Mouse (Mus musculus) G1E (cell line): Measurements from ENCODE around the gene Tkfc. TPM values are rescaled to one million over a fixed set of nuclear protein-coding genes. Genes with fewer than 3 reads are reported as not detected.

Experiments
- ATAC-seq: 2 replicates; pipeline ENCODE4 v1.8.0; 2016; ENCODE audit warnings: mild to moderate bottlenecking; ENCODE audit not compliant: insufficient number of reproducible peaks, poor library complexity, low FRiP score, severe bottlenecking; ENCODE audit errors: extremely low read depth
- DNase-seq: peaks from one replicate; pipeline ENCODE4 v3.0.0; 2012; ENCODE audit warnings: low spot score
- H3K27me3 ChIP-seq: 2 replicates; pipeline ENCODE4 v1.6.1; 2012; ENCODE audit warnings: mild to moderate bottlenecking, low read length, inconsistent platforms; ENCODE audit not compliant: insufficient read depth
- H3K36me3 ChIP-seq: replicated peaks from 2 replicates; pipeline ENCODE3; 2012; ENCODE audit warnings: mild to moderate bottlenecking, inconsistent platforms
- H3K4me1 ChIP-seq: 2 replicates; pipeline ENCODE4 v1.6.1; 2012; ENCODE audit warnings: low read depth, low read length, inconsistent platforms, mixed read lengths; ENCODE audit not compliant: insufficient read depth
- H3K4me3 ChIP-seq: 2 replicates; pipeline ENCODE4 v1.5.1; 2012; ENCODE audit warnings: low read depth, mild to moderate bottlenecking, inconsistent platforms, low read length, moderate library complexity, mixed read lengths
- H3K9me3 ChIP-seq: replicated peaks from 2 replicates; pipeline ENCODE4 v1.6.1; 2012; ENCODE audit warnings: inconsistent platforms
- CTCF ChIP-seq: IDR thresholded peaks from 2 replicates; pipeline ENCODE4 v1.5.1; 2012; ENCODE audit warnings: low read depth, low read length, inconsistent platforms, mixed read lengths
- GATA1 ChIP-seq: IDR thresholded peaks from 2 replicates; pipeline ENCODE4 v1.6.1; 2012; ENCODE audit warnings: borderline replicate concordance, low read length, inconsistent platforms, mixed read lengths
- GATA2 ChIP-seq: IDR thresholded peaks from 2 replicates; pipeline ENCODE4 v1.6.1; 2012; ENCODE audit warnings: low read depth, low read length, inconsistent platforms, borderline replicate concordance
- POLR2AphosphoS5 ChIP-seq: IDR thresholded peaks from 2 replicates; pipeline ENCODE4 v1.6.1; 2012; ENCODE audit warnings: low read depth, low read length, inconsistent platforms; ENCODE audit not compliant: insufficient replicate concordance
- TAL1 ChIP-seq: conservative IDR thresholded peaks from 2 replicates; pipeline ENCODE4 v1.6.1; 2012; ENCODE audit warnings: low read depth, low read length, inconsistent platforms, mixed read lengths
- polyA plus RNA-seq: library from polyadenylated mRNA; stranded (reverse); fragments of >175 nt; gene quantifications from 2 replicates; pipeline ENCODE4 v1.2.3, GENCODE M21; 2012
- total RNA-seq, 2 experiments: library from RNA; stranded (forward) in 1 of 2; stranded (reverse) in 1 of 2; fragments of 200-1000 nt in 1 of 2; fragments of >200 nt in 1 of 2; fragmentation: Nextera tagmentation in 1 of 2; gene quantifications; 2 replicates each; pipeline ENCODE4 v1.2.3; 2014 to 2017

Tkfc gene
- total and polyA plus RNA-seq, 3 experiments: 4.6 to 11.7 (median 6.8) TPM

DNA sequence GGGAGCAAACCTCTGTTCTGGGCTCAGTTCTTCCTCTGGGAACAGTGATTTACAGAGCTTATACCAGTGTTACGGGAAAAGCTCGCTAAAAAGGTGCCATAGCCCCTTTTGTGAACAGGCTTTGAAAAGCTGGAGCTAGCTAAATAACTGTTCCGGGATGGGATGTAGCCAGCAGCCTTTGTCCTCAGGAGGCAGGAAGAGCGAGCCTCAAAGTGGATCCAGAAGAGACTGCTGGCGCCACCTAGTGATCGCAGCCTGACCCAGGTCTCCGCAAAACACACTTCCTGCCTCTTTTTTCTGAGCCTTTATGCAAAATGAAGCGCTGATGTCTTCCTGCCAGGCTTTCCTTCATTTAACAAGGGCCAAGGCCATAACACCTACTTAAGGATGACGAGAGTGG, 2.7 kb downstream of the Tkfc start:
- no peak for TF ChIP-seq POLR2AphosphoS5
- TF ChIP-seq CTCF: peak; percentile 65; the same call in 1 of the 2 replicates
- ATAC-seq (peak; percentile 35; the same call in 1 of the 2 replicates), DNase-seq (peak; percentile 67)
- H3K9me3 ChIP-seq: no peaks in the 10 kb centered on the region
- H3K4me1 ChIP-seq: peaks cover 46% of the 10 kb centered on the region
- H3K4me3 ChIP-seq: peak overlapping the region; percentile 52; the same call in 1 of the 2 replicates
- H3K36me3 ChIP-seq: peaks cover 52% of the 10 kb centered on the region
- no peaks in the 10 kb centered on the region for H3K27me3 ChIP-seq

DNA sequence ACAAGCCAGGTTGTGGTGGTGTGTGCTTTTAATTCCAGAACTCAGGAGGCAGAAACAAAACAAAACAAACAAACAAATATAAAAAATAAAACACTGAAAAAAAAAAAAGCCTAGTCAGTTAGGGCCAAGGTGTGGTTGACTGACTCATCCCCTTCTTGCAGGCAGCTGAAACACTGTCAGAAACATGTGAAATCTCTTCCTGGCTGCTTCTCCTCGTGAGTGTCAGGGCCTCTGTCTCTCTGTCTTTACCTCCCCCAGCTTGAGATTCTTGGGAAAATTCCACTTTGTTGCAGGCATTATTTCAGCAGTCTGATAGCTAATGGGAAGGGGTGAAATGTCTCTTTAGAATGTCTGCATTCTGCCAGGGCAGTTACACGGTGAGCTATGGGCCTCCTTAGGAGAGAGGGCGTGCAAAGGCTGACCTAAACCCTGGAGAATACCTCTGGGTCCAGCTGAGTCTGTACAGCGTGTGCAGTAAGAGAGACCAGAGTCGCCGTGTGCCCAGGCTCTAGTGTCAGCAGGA, 3.1 kb downstream of the Tkfc start:
- H3K36me3 ChIP-seq: peaks cover 51% of the 10 kb centered on the region
- peaks cover 42% of the 10 kb centered on the region for H3K4me1 ChIP-seq
- ATAC-seq: no peak
- no peak for TF ChIP-seq TAL1
- H3K9me3 ChIP-seq: no peaks in the 10 kb centered on the region
- H3K4me3 ChIP-seq: peak overlapping the region; percentile 52; the same call in 1 of the 2 replicates
- DNase-seq: no peak
- no peaks in the 10 kb centered on the region for H3K27me3 ChIP-seq

DNA sequence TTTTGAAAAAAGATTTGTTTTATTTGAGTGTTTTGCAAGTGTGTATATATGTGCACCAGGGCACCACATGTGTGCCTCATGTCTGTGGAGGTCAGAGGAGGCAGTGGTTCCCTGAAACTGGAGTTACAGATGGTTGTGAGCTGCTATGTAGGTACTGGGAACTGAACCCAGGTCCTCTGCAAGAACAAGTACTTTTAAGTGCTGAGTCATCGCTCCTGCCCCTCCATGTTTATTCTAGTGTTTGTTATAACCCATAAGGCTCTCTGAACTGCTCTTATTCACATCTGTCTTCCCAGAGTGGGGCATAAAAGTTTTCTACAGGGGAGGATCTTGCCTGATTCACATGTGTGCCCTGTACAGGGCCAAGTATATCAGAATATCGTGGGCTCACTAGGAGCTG, 5.8 kb downstream of the Tkfc start:
- Histone ChIP-seq H3K36me3 (peaks cover 70% of the 10 kb centered on the region), H3K4me3 (no peak overlapping the region), H3K9me3 (no peaks in the 10 kb centered on the region), H3K27me3 (no peaks in the 10 kb centered on the region), H3K4me1 (peaks cover 31% of the 10 kb centered on the region)
- TF ChIP-seq GATA2 (no peak), POLR2AphosphoS5 (no peak), CTCF (no peak), TAL1 (no peak), GATA1 (no peak)
- DNase-seq (no peak), ATAC-seq (no peak)

DNA sequence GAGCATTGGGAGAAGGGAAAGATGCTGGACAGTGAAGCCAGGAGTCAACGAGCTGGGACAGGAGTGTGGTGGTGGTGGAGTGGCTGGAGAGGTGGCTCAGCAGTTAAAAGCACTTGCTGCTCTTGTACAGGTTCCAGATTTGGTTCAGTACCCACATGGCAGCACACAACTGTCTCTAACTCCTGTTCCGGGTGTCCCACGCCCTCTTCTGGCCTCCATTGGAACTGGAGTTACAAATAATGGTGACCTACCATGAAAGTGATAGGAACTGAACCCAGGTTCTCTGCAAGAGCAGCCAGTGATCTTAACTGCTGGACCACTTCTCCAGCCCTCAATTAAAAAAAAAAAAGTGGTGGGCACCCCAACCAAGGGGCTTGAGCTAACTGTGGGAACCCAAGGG, 7.3 kb downstream of the Tkfc start:
- DNase-seq: no peak
- H3K36me3 ChIP-seq: peaks cover 83% of the 10 kb centered on the region
- no peak overlapping the region for H3K4me3 ChIP-seq
- no peaks in the 10 kb centered on the region for H3K27me3 ChIP-seq
- ATAC-seq: no peak
- H3K4me1 ChIP-seq: peaks cover 16% of the 10 kb centered on the region
- TF ChIP-seq CTCF (no peak; the same call in 1 of the 2 replicates), GATA1 (no peak), TAL1 (no peak), POLR2AphosphoS5 (no peak), GATA2 (no peak)
- H3K9me3 ChIP-seq: no peaks in the 10 kb centered on the region

DNA sequence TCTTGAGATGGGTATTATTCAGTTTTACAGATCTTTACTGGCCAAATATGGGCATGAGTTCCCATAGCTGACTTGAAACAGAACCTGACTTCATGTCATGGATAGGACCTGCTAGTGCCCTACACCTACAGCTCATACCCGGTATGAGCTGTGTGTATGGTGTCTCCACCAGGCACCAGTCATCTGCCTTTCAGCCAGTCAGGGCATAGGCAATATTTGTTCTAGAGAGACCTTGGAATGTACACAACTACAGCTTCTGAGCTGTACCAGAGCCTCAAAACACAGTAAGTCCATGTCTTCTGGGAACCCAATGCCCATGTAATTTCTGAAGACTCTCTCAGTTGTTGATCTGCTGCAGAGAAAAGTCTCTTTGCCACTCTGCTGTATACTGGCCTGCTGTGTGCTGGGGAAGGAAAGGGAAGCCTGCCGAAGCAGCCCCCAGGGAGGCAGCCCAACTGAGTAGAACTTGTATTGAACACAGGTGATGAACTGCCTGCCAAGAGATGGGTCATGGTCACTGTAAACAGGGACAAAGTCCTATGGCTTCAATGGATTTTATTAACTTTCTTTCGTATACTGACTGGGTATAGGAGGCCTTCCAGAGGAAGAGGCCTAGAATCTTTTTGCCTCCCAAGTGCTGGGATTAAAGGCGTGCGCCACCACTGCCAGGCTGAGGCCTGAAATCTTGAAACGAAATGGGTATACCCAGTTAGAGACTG, 13.6 kb downstream of the Tkfc start:
- H3K4me1 ChIP-seq: peaks cover 8% of the 10 kb centered on the region; the same call in 1 of the 2 replicates
- DNase-seq: no peak
- no peak for TF ChIP-seq TAL1
- no peak for TF ChIP-seq GATA1
- no peak for TF ChIP-seq GATA2
- no peak for TF ChIP-seq POLR2AphosphoS5
- no peak for TF ChIP-seq CTCF
- peaks cover 93% of the 10 kb centered on the region for H3K36me3 ChIP-seq
- H3K9me3 ChIP-seq: no peaks in the 10 kb centered on the region
- ATAC-seq: no peak
- no peak overlapping the region for H3K4me3 ChIP-seq
- no peaks in the 10 kb centered on the region for H3K27me3 ChIP-seq

DNA sequence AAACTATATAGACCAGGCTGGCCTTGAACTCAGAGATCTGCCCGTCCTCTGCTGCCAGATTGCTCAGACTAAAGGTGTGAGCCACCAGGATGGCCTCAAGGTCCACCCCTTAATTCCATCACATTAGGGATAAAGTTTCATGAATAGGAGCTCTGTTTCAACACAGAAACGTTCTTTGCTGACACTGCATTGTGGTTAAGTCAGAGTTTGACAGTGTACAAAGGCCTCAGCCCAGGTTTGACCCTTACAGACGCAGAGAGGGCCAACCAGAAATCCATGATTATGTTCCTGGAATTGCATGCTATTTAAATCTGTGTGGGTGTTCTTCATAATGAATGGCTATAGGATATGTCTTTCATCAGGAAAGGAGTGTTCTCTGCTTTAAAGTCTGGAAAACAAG, 15.2 kb downstream of the Tkfc start:
- no peaks in the 10 kb centered on the region for H3K9me3 ChIP-seq
- no peak for TF ChIP-seq CTCF
- no peak for TF ChIP-seq GATA2
- TF ChIP-seq GATA1: no peak
- TF ChIP-seq TAL1: no peak
- peaks cover 8% of the 10 kb centered on the region; the same call in 1 of the 2 replicates for H3K4me1 ChIP-seq
- DNase-seq (no peak), ATAC-seq (no peak)
- no peak overlapping the region for H3K4me3 ChIP-seq
- H3K27me3 ChIP-seq: no peaks in the 10 kb centered on the region
- peaks cover 87% of the 10 kb centered on the region for H3K36me3 ChIP-seq
